Mouse (Mus musculus) liver, postnatal 0 days (tissue): ENCODE data around the gene Cttn.

ENCODE experiments used
- CTCF ChIP-seq: sonication (generic); IDR thresholded peaks from 2 replicates; pipeline ENCODE4 v1.5.1; 2016; ENCODE audit warnings: antibody characterized with exemption, low read depth
- EP300 ChIP-seq: IDR thresholded peaks from 2 replicates; pipeline ENCODE4 v1.6.1; 2016; ENCODE audit warnings: antibody characterized with exemption, low read depth, mild to moderate bottlenecking

DNA sequence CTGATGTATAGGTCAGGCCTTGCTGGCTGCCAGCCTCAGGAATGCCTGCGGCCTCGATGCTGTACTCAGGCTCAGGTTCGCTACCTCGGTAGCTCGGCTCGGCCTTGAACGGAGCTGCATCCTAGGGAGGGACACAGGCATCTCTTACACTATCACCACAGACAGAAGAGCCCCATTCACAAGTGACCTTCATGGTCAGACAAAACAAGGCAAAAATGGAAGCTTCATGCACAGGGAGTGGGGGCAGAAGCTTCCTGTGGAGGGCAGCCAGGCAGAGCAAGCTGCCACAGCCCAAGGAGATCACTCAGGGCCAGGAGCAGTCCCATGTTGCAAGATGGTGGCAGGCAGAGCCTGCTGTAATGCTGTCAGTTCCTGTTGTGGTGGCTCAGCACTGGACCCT lies 32.0 kb downstream of the Cttn start:
- no peak for TF ChIP-seq CTCF
- TF ChIP-seq EP300 = no peak
